Mouse (Mus musculus) midbrain, embryonic 15.5 days (tissue): ENCODE measurements around the gene 1700067P10Rik. TPM values are rescaled to one million over a fixed set of nuclear protein-coding genes. Genes with fewer than 3 reads are reported as not detected.

Experiments used
- ATAC-seq: fragments of 200-750 bp; cut with Nextera tagmentation; replicated peaks from 2 replicates; pipeline ENCODE4 v1.8.0; 2017; ENCODE audit warnings: moderate TSS enrichment
- H3K27ac ChIP-seq: fragments of 300-500 bp; sonication (generic); 2 replicates; pipeline ENCODE4 v1.5.1; 2015; ENCODE audit warnings: mild to moderate bottlenecking, inconsistent platforms
- H3K27me3 ChIP-seq: fragments of 300-500 bp; sonication (generic); replicated peaks from 2 replicates; pipeline ENCODE4 v1.6.1; 2015; ENCODE audit warnings: inconsistent platforms
- H3K36me3 ChIP-seq: fragments of 300-500 bp; sonication (generic); replicated peaks from 2 replicates; pipeline ENCODE4 v1.6.1; 2015; ENCODE audit warnings: inconsistent platforms
- H3K4me1 ChIP-seq: fragments of 300-500 bp; sonication (generic); 2 replicates; pipeline ENCODE4 v1.6.1; 2015; ENCODE audit warnings: inconsistent platforms
- H3K4me2 ChIP-seq: fragments of 300-500 bp; sonication (generic); 2 replicates; pipeline ENCODE4 v1.6.1; 2015; ENCODE audit warnings: inconsistent platforms, mild to moderate bottlenecking, moderate library complexity
- H3K4me3 ChIP-seq: fragments of 300-500 bp; sonication (generic); 2 replicates; pipeline ENCODE4 v1.5.1; 2015; ENCODE audit warnings: mild to moderate bottlenecking, inconsistent platforms
- H3K9ac ChIP-seq: fragments of 300-500 bp; sonication (generic); 2 replicates; pipeline ENCODE4 v1.6.1; 2015; ENCODE audit warnings: mild to moderate bottlenecking, inconsistent platforms
- H3K9me3 ChIP-seq: fragments of 300-500 bp; sonication (generic); 2 replicates; pipeline ENCODE4 v1.6.1; 2016; ENCODE audit warnings: inconsistent platforms
- WGBS: fragments of 180-500 bp; shearing (Covaris S2); methylation state at CpG from one replicate; pipeline ENCODE4 v1.1.7; 2015; ENCODE audit warnings: mixed read lengths; 5-methylcytosine and 5-hydroxymethylcytosine counted together
- polyA plus RNA-seq: library from polyadenylated mRNA; unstranded; fragments of >200 nt; fragmentation: Nextera tagmentation; extraction: Ambion mirVana; gene quantifications from 2 replicates; pipeline ENCODE4 v1.2.1, GENCODE M21; 2015

The 1700067P10Rik gene
- polyA plus RNA-seq, 1 experiment from 2014 or later, result not detected

DNA sequence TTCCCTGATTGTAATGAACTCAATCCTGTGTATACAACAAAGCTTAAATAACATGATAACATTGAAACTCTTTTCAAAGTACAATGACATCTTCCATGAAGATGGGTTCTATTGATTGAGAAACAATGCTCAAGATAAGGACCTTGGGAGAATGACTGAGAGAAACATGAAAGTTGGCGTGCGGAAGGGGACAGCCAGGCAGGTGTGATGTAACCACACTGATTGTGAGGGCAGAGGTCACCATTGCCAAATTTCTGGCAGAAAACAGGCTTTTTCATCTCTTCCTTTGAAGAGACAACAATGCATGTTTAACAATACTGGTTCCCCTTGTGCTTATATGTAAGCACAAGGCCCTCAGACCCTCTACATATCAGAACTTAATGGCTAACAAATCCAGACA, 43.7 kb downstream of the 1700067P10Rik start:
- no peak overlapping the region for H3K9ac ChIP-seq
- no peak for ATAC-seq
- H3K4me1 ChIP-seq, result no peaks in the 10 kb centered on the region
- WGBS, result 87% methylated on average over 2 of the region's 2 CpGs
- no peaks in the 10 kb centered on the region for H3K27me3 ChIP-seq
- H3K27ac ChIP-seq, result no peak overlapping the region
- no peak overlapping the region for H3K4me3 ChIP-seq
- H3K4me2 ChIP-seq, result no peak overlapping the region
- H3K36me3 ChIP-seq, result no peaks in the 10 kb centered on the region
- no peaks in the 10 kb centered on the region for H3K9me3 ChIP-seq

Other genes with a start within 250 kb of the 1700067P10Rik start
- gene Foxp4, start 164.7 kb upstream of the 1700067P10Rik start, polyA plus RNA-seq, result 43.3 and 46.6 TPM in 2 replicates
- not detected in 2 replicates for gene 1700122O11Rik, start 51.0 kb upstream of the 1700067P10Rik start, polyA plus RNA-seq
- gene 9830107B12Rik, start 56.9 kb downstream of the 1700067P10Rik start, polyA plus RNA-seq, result not detected in 2 replicates
- not detected in 2 replicates for gene A530064D06Rik, start 78.0 kb downstream of the 1700067P10Rik start, polyA plus RNA-seq
- not detected in 2 replicates for gene Trem1, start 143.4 kb downstream of the 1700067P10Rik start, polyA plus RNA-seq
- not detected in 2 replicates for gene Trem3, start 158.5 kb downstream of the 1700067P10Rik start, polyA plus RNA-seq
- gene Treml4, start 175.0 kb downstream of the 1700067P10Rik start, polyA plus RNA-seq, result not detected in 2 replicates
- gene Treml2, start 210.2 kb downstream of the 1700067P10Rik start, polyA plus RNA-seq, result 0.08 TPM in 1 of 2 replicates, not detected in the other
- 0.09 and 0.22 TPM in 2 replicates for gene B430306N03Rik, start 226.8 kb downstream of the 1700067P10Rik start, polyA plus RNA-seq